Mouse (Mus musculus): ENCODE results near the gene Plxnd1.

- no peak for TF ChIP-seq TBP (conservative IDR thresholded peaks at IDR 0.05; ENCODE audit: low read depth, low read length)
- no peak for TF ChIP-seq EP300 (IDR thresholded peaks at IDR 0.05; ENCODE audit: low read length)
- no peak for TF ChIP-seq USF2 (conservative IDR thresholded peaks at IDR 0.05; ENCODE audit: low read depth, low read length)
- no peak for TF ChIP-seq NELFE (IDR thresholded peaks at IDR 0.05; ENCODE audit: low read depth, low read length)
Measured at GRCm38 (mm10) chr6:115958445-115958844, 36.4 kb downstream of the Plxnd1 start.

All from CH12.LX (cell line).